Mouse (Mus musculus) forebrain, embryonic 10.5 days (tissue): ENCODE measurements around the gene Clpsl2. TPM values are rescaled to one million over a fixed set of nuclear protein-coding genes. Genes with fewer than 3 reads are reported as not detected.

Experiments
- DNase-seq: peaks from one replicate; pipeline ENCODE4 v3.0.0-alpha.2; 2017; ENCODE audit warnings: low spot score; ENCODE audit errors: extremely low spot score
- H3K27ac ChIP-seq: fragments of 300-500 bp; sonication (generic); 2 replicates; pipeline ENCODE4 v1.5.1; 2016; ENCODE audit warnings: mild to moderate bottlenecking
- H3K27me3 ChIP-seq: fragments of 300-500 bp; sonication (generic); 2 replicates; pipeline ENCODE4 v1.6.1; 2016; ENCODE audit warnings: mild to moderate bottlenecking; ENCODE audit not compliant: poor library complexity, severe bottlenecking
- H3K36me3 ChIP-seq: fragments of 300-500 bp; sonication (generic); replicated peaks from 2 replicates; pipeline ENCODE4 v1.6.1; 2016; ENCODE audit warnings: mild to moderate bottlenecking, moderate library complexity
- H3K4me1 ChIP-seq: fragments of 300-500 bp; sonication (generic); 2 replicates; pipeline ENCODE4 v1.6.1; 2016
- H3K4me3 ChIP-seq: fragments of 300-500 bp; sonication (generic); 2 replicates; pipeline ENCODE4 v1.5.1; 2016; ENCODE audit warnings: mild to moderate bottlenecking, moderate library complexity
- H3K9me3 ChIP-seq: fragments of 300-500 bp; sonication (generic); 2 replicates; pipeline ENCODE4 v1.6.1; 2016; ENCODE audit warnings: mild to moderate bottlenecking, moderate library complexity
- WGBS: fragments of 180-500 bp; shearing (Covaris S2); methylation state at CpG from one replicate; pipeline ENCODE4 v1.1.7; 2016; 5-methylcytosine and 5-hydroxymethylcytosine counted together
- polyA plus RNA-seq: library from polyadenylated mRNA; unstranded; fragments of >200 nt; fragmentation: Nextera tagmentation; extraction: Ambion mirVana; gene quantifications from 2 replicates; pipeline ENCODE4 v1.2.1, GENCODE M21; 2016

Gene Clpsl2
- polyA plus RNA-seq, 1 experiment from 2014 or later, result not detected

DNA sequence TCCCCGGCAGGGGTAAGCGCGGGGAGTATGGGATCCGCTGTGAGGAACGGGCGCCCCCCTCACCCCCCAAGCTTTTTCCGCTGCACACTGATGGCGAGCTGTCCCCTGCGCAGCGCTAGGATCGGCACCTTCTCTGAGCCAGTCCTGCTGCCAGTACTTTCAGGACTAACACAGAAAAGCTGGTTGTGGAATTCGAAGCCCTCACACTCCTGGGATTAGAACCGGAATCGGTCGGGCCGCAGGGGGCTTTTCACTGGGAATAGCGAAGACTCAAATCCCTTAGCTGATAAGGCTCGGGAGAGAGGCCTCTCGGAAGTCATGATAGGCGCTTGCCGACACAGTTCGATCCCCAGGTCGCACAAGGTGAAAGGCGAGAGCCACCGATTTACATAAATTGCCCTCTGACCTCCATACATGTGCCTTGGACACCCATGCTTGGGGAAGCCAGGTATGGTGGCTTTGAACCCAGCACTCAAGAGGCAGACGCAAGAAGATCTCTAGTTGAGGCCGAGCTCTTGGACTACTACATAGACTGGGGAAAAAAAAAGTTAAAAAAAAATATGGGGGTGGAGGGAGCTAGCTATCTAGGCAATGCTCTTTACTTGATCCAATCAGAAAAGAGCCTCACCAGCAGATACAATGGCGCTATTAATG is 25.7 kb upstream of the Clpsl2 start:
- H3K36me3 ChIP-seq, result no peaks in the 10 kb centered on the region
- peak overlapping the region; percentile 78 for H3K4me3 ChIP-seq
- peak overlapping the region; percentile 87 for H3K27ac ChIP-seq
- H3K4me1 ChIP-seq, result peaks cover 39% of the 10 kb centered on the region
- 5% methylated on average over 28 of the region's 28 CpGs for WGBS
- DNase-seq, result no peak
- peaks cover 70% of the 10 kb centered on the region for H3K27me3 ChIP-seq
- H3K9me3 ChIP-seq, result peaks cover 7% of the 10 kb centered on the region; the same call in 1 of the 2 replicates

DNA sequence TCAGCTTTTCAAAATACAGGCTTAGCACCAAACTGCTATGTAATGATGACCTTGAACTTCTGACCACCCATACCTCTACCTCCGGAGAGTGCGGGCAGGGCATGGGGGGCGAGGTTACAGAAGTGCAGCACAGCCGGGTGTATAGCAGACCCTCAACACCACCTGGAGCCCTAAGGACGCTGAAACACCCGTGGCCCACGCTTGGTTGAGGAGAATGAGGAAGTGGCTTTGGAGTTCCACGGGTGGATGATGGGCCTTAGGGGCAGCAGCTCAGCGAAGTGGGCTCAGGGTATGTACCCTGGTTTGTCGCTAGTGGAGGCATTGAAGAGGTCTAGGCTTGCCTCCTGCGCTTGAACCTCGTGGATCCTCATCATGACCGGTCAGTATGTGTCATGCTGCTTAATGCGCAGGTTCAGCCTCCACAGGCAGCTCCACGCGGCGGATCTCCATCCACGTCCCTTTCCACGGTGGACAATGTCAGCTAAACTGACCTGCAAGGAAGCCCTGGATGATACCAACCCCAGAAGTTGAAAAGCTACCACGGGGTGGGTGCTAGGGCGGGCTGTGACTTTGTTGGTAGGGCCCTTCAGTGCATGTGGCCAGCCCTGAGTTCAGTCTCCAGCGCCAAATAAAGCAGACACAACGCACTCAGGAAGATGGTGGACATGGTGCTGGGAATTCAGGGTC is 25.1 kb upstream of the Clpsl2 start:
- H3K36me3 ChIP-seq, result no peaks in the 10 kb centered on the region
- peaks cover 3% of the 10 kb centered on the region; the same call in 1 of the 2 replicates for H3K9me3 ChIP-seq
- H3K4me3 ChIP-seq, result peak overlapping the region; percentile 78
- DNase-seq, result no peak
- peaks cover 34% of the 10 kb centered on the region for H3K4me1 ChIP-seq
- H3K27me3 ChIP-seq, result peaks cover 70% of the 10 kb centered on the region
- 85% methylated on average over 23 of the region's 23 CpGs for WGBS
- H3K27ac ChIP-seq, result no peak overlapping the region

DNA sequence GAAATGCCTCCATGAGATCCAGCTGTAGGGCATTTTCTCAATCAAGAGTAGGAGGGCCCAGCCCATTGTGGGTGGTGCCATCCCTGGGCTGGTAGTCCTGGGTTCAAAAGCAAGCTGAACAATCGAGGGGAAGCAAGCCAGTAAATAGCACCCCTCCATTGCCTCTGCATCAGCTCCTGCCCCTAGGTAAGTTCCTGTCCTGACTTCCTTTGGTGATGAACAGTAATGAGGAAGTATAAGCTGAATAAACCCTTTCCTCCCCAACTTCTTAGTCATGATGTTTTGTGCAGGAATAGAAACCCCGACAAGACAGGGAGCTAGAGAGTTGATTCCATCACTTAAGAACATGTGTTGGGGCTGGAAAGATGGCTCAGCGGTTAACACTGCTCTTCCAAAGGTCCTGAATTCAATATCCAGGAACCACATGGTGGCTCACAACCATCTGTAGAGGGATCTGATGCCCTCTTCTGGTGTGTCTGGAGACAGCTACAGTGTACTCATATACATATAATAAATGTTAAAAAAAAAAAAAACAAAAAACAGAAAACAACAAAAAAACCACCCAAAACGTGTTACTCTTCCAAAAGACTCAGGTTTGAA is 24.3 kb upstream of the Clpsl2 start:
- Histone ChIP-seq H3K27me3 (peaks cover 68% of the 10 kb centered on the region), H3K36me3 (no peaks in the 10 kb centered on the region), H3K4me1 (peaks cover 34% of the 10 kb centered on the region), H3K9me3 (no peaks in the 10 kb centered on the region), H3K27ac (no peak overlapping the region), H3K4me3 (no peak overlapping the region)
- DNase-seq, result no peak
- WGBS, result 81% methylated on average over 4 of the region's 4 CpGs

DNA sequence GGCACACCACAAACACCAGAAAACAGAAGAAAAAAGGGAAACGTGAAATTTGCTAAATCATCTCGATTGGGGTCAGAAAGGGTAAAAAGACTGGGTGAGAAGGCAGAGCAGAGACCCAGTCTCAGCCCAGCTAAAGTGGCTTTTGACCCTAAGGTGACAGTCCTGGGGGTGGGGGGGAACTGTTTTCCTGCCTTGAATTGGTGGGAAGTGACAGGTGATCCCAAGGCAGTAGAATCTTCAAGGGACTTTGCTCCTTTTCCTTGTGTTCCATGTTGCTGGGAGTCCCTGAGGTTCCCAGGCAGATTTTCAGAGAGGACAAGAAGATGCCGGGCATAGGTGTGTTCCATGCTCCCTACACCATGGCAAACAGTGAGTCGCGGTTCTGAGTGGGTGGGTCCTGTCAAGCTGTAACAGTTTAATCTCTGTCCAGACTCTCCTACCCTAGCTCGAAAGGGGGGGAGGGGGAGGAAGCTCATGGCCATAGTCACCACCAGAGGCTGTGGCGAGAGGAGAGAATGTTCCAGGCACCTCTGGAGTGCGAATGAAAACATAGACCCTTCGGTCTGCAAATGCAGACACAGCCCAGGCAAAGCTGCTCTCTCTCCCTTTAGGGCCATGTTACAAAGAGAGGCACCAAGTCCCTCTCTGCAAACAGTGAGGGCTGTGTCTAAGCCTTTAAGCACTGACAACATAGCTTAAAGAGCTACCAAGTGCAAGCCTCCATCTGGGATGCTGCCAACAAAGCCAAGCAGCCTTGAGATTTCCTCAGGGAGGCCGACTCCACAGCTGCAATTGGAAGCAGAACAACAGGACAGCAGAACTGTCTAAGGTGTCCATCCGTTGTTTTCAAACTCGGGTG is 21.8 kb upstream of the Clpsl2 start:
- Histone ChIP-seq H3K27me3 (peaks cover 57% of the 10 kb centered on the region), H3K36me3 (no peaks in the 10 kb centered on the region), H3K4me1 (peaks cover 35% of the 10 kb centered on the region), H3K27ac (no peak overlapping the region), H3K9me3 (no peaks in the 10 kb centered on the region), H3K4me3 (no peak overlapping the region)
- DNase-seq, result no peak
- WGBS, result 55% methylated on average over 12 of the region's 12 CpGs

DNA sequence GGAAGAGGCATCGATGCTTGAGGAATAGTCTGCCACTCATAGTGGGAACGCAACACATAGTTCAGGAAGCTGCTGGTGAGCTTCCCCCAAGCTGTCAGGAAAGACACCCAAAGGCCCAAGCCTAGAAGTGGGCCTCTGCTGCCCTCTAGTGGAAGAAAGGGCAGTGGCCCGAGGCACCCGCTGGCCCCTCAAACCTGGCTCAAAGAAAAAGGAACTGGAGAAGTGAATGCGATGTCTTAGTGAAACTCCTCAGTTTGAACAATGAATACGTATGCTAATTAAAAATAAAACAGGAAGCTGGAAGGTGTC is 21.2 kb upstream of the Clpsl2 start:
- H3K4me1 ChIP-seq, result peaks cover 30% of the 10 kb centered on the region
- H3K9me3 ChIP-seq, result no peaks in the 10 kb centered on the region
- H3K36me3 ChIP-seq, result no peaks in the 10 kb centered on the region
- peak; percentile 79 for DNase-seq
- no peak overlapping the region for H3K27ac ChIP-seq
- no peak overlapping the region for H3K4me3 ChIP-seq
- WGBS, result 7% methylated on average over 6 of the region's 6 CpGs
- H3K27me3 ChIP-seq, result peaks cover 54% of the 10 kb centered on the region

DNA sequence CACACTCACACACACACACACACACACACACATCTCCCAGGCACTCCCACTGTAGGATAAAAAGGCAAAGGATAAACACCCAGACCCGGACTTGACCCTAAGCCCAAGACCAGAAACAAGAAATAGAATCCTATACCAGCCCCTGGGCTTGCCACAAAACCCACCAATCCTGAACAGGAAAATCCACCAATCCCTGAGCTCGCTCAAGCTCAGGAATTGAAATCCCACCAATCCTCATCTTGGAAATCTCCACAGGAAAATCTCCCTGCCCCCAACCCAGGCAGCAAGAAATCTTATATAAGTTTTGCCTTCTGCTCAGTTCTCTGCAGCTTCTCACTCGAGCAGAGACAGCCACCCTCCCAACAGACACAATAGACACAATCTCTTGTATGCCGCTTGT is 20.1 kb upstream of the Clpsl2 start:
- 76% methylated on average over 4 of the region's 4 CpGs for WGBS
- H3K36me3 ChIP-seq, result no peaks in the 10 kb centered on the region
- no peak overlapping the region for H3K4me3 ChIP-seq
- H3K9me3 ChIP-seq, result no peaks in the 10 kb centered on the region
- no peak overlapping the region for H3K27ac ChIP-seq
- peaks cover 43% of the 10 kb centered on the region for H3K27me3 ChIP-seq
- H3K4me1 ChIP-seq, result peaks cover 18% of the 10 kb centered on the region
- no peak for DNase-seq

DNA sequence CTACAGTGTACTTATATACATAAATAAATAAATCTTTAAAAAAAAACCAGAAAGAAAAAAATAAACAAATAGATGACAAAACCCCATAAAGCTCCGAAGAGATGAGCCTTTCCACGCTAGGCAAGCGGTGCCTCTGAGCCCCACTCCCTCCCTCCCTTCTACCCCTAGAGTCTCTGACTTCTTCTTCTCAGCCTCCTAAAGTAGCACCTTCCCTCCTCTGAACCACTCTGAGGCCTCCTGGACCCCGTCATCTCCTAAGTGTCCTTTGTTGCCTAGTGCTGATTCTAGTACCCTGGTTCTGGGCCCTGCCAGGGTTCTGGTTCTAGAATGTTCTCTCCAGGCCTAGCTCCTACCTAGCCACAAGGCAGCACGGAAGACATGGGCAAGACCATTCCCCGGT is 18.7 kb upstream of the Clpsl2 start, which contains the start of gene Armc12:
Gene Armc12, plus strand, starts transcription at position 301 of the 400 bp plus-strand sequence.
- Histone ChIP-seq H3K36me3 (no peaks in the 10 kb centered on the region), H3K9me3 (no peaks in the 10 kb centered on the region), H3K27ac (no peak within 1 kb of the TSS), H3K4me3 (peak within 1 kb of the TSS; percentile 32; the same call in 1 of the 2 replicates), H3K27me3 (peaks cover 34% of the 10 kb centered on the region), H3K4me1 (peaks cover 16% of the 10 kb centered on the region)
- 85% methylated on average over 6 of the region's 6 CpGs for WGBS
- no peak for DNase-seq

DNA sequence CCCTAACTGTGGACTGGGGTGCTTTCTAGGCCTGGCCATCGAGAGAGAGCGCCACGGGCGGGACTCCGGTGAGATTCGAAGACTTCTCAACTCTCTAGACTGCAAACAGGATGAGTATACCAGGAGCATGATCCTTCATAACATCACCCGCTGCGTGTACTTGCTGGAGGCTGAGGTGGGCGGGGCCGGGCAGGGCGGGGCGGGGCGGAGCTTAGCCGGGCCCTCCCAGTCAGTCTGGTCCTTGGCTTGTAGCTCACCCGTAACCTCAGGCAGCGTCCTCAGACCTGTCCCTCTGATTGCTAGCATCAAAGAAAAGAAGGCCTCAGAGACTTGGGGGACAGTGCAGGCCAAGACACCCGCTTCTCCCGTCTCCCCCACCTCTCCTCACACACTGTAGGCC is 17.3 kb upstream of the Clpsl2 start:
- Histone ChIP-seq H3K27ac (no peak overlapping the region), H3K9me3 (no peaks in the 10 kb centered on the region), H3K4me3 (peak overlapping the region; percentile 32), H3K36me3 (no peaks in the 10 kb centered on the region), H3K27me3 (peaks cover 32% of the 10 kb centered on the region), H3K4me1 (peaks cover 16% of the 10 kb centered on the region)
- DNase-seq, result peak; percentile 44
- WGBS, result 14% methylated on average over 18 of the region's 18 CpGs

DNA sequence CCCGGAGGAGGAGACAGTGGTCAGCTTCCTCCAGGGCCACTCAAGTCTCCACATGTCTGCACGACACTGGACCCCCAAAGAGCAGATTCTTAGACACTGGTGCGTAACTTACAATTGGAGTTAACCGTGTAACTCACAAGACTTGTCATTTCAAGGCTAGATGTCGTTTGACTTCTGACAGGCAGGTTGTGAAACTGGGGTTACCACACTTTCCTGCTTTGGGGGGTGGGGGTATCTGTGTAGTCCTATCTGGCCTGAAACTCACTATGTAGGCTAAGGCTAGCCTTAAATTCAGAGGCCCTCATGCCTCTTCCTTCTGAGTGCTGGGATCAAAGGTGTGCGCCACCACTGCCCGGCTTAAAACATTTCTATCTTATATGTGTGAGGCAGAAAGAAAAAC is 16.7 kb upstream of the Clpsl2 start:
- no peaks in the 10 kb centered on the region for H3K9me3 ChIP-seq
- WGBS, result 92% methylated on average over 7 of the region's 7 CpGs

DNA sequence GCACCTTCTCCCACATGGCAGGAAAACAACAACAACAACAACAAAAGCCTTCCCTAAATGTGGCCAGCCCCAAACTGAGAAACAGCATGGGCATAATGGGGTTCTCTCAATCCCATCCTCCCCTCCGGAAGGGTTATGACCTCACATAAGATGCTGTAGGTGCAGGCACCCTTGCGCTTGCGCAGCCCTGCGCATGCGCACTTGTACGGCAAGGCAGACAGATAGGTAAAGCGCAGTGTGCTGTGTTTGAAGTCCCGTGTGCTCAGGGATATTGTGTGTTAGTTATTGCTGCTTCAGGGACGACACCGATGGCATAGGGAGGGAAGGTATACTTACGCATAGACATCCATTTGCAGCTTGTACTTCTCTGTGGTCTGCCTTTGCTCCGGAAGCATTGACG is 15.9 kb upstream of the Clpsl2 start:
- no peaks in the 10 kb centered on the region for H3K36me3 ChIP-seq
- peaks cover 10% of the 10 kb centered on the region for H3K4me1 ChIP-seq
- 0 out of 2 replicates have a peak, but pooled peaks cover under 1% of the 10 kb centered on the region for H3K9me3 ChIP-seq
- WGBS, result 93% methylated on average over 13 of the region's 13 CpGs
- no peak overlapping the region for H3K4me3 ChIP-seq
- H3K27ac ChIP-seq, result no peak overlapping the region
- DNase-seq, result no peak
- H3K27me3 ChIP-seq, result peaks cover 28% of the 10 kb centered on the region

More for the DNA sequence above, 16.7 kb upstream of the Clpsl2 start:
- Histone ChIP-seq H3K4me1 (peaks cover 15% of the 10 kb centered on the region), H3K36me3 (no peaks in the 10 kb centered on the region), H3K27ac (no peak overlapping the region), H3K27me3 (peaks cover 29% of the 10 kb centered on the region), H3K4me3 (no peak overlapping the region)
- no peak for DNase-seq

DNA sequence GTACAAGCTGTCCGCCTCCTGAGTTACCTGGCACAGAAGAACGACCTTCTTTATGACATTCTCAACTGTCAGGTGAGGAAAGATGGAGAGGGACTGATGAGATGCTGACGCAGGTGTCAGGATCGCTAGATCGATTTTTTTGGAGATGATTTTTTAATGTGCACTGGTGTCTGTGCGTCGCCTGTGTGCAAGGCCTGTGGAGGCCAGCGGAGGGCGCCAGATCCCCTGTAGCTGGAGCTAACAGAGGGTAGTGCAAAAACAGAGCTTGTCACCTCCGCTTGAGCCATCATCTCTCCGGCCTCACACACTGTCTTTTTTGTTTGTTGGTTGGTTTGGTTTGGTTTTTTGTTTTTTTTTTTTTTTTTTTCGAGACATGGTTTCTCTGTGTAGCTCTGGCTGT is 11.3 kb upstream of the Clpsl2 start:
- no peak overlapping the region for H3K4me3 ChIP-seq
- H3K9me3 ChIP-seq, result peaks cover 30% of the 10 kb centered on the region
- WGBS, result 48% methylated on average over 12 of the region's 12 CpGs
- no peaks in the 10 kb centered on the region for H3K4me1 ChIP-seq
- no peak for DNase-seq
- H3K27me3 ChIP-seq, result peaks cover 5% of the 10 kb centered on the region; the same call in 1 of the 2 replicates
- H3K36me3 ChIP-seq, result no peaks in the 10 kb centered on the region
- H3K27ac ChIP-seq, result no peak overlapping the region

DNA sequence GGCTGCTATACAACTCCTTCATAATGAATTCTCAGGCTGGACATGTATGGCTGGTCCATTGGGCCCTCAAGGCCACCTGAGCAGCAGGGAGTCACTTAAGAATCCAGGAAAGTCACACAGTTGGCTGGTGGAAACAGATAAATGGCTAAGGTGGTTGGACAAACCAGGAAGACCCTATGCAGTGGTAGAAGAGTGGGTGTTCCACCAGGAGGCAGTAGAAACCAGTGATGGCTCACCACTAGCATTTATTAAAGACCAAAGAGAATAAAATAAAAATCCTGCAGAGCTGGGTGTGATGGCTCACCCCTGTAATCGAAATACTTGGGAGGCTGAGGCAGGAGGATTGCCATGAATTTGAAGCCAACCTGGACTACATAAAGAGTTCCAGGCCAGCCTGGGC is 2.3 kb upstream of the Clpsl2 start:
- DNase-seq, result no peak
- H3K9me3 ChIP-seq, result peaks cover 2% of the 10 kb centered on the region
- no peaks in the 10 kb centered on the region for H3K36me3 ChIP-seq
- no peaks in the 10 kb centered on the region for H3K27me3 ChIP-seq
- H3K4me3 ChIP-seq, result no peak overlapping the region
- 0 out of 2 replicates have a peak, but pooled peaks cover 3% of the 10 kb centered on the region for H3K4me1 ChIP-seq
- WGBS, result 97% methylated on average over 1 of the region's 1 CpGs
- H3K27ac ChIP-seq, result no peak overlapping the region
